Mouse (Mus musculus) embryonic facial prominence, embryonic 15.5 days (tissue): ENCODE measurements at regions not wholly inside any gene's neighbourhood (a gene's known extent, or its start where the extent isn't known, plus 50 kb on each side); places are given as distances from the start of the nearest gene placed in this dataset.
A peak's percentile ranks its signal among the peaks of the same experiment; 100 is the strongest.

Experiments used
- ATAC-seq: fragments of 200-750 bp; cut with Nextera tagmentation; 2 replicates; pipeline ENCODE4 v1.8.0; 2017; ENCODE audit warnings: low read depth, moderate TSS enrichment; ENCODE audit not compliant: insufficient number of reproducible peaks, low FRiP score, low TSS enrichment
- H3K27ac ChIP-seq: fragments of 300-500 bp; sonication (generic); replicated peaks from 2 replicates; pipeline ENCODE4 v1.5.1; 2015; ENCODE audit warnings: mild to moderate bottlenecking, inconsistent platforms
- H3K27me3 ChIP-seq: fragments of 300-500 bp; sonication (generic); 2 replicates; pipeline ENCODE4 v1.6.1; 2015; ENCODE audit warnings: inconsistent platforms
- H3K36me3 ChIP-seq: fragments of 300-500 bp; sonication (generic); 2 replicates; pipeline ENCODE4 v1.6.1; 2015; ENCODE audit warnings: mild to moderate bottlenecking, inconsistent platforms
- H3K4me1 ChIP-seq: fragments of 300-500 bp; sonication (generic); 2 replicates; pipeline ENCODE4 v1.6.1; 2015; ENCODE audit warnings: inconsistent platforms
- H3K4me2 ChIP-seq: fragments of 300-500 bp; sonication (generic); replicated peaks from 2 replicates; pipeline ENCODE4 v1.6.1; 2015; ENCODE audit warnings: mild to moderate bottlenecking, inconsistent platforms
- H3K4me3 ChIP-seq: fragments of 300-500 bp; sonication (generic); replicated peaks from 2 replicates; pipeline ENCODE4 v1.5.1; 2015; ENCODE audit warnings: mild to moderate bottlenecking, inconsistent platforms
- H3K9ac ChIP-seq: fragments of 300-500 bp; sonication (generic); 2 replicates; pipeline ENCODE4 v1.6.1; 2015; ENCODE audit warnings: inconsistent platforms
- H3K9me3 ChIP-seq: fragments of 300-500 bp; sonication (generic); replicated peaks from 2 replicates; pipeline ENCODE4 v1.6.1; 2016; ENCODE audit warnings: inconsistent platforms
- WGBS: fragments of 180-500 bp; shearing (Covaris S2); methylation state at CpG from one replicate; pipeline ENCODE4 v1.1.7; 2015; 5-methylcytosine and 5-hydroxymethylcytosine counted together

DNA sequence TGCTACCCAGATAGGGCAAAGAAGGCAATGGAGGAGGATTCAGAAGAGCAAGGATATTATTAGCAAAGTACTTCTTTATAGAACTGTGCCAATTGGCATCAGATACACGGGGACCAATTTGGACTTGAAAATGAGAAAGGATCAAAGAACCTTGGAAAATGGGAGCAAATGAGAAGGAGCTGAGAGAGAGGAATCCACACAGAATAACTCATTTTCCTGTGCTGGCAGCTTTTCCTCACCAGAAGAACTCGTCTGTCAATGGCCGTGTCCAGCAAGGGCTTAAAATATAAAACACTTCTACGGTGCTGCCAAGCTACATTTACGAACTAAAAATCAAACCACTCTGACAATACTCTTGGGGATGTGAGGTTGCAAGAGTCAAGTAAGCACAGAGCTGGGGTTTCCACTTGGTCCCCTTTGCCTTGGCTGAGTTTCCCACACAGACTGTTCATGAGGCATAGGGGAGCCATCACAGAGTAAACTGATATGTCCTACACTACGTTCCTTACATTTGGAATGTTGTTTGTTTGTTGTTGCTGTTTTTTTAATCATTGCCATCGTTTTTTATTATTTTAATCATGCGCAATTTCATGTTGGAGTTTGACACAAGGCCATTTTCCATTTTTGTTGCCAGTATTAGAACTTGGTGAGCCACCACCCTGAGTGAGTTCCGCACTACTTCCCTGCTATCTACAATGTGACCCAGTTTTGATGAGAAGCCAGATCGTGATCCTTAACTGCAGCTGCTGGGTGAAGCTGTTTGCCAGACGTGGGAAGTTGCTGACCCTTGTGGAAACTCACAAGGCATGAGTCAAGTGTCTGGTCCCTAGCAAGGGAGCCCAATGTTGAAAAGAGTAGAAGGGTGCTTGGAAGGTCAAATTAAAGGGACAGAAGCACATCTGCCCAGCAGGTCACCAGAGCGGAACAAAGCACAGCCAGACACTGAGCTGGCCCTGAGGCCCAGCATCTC, 95.5 kb upstream of the Ddit4l start:
- 48% methylated on average over 12 of the region's 12 CpGs for WGBS
- ATAC-seq = peak; percentile 61; the same call in 1 of the 2 replicates

DNA sequence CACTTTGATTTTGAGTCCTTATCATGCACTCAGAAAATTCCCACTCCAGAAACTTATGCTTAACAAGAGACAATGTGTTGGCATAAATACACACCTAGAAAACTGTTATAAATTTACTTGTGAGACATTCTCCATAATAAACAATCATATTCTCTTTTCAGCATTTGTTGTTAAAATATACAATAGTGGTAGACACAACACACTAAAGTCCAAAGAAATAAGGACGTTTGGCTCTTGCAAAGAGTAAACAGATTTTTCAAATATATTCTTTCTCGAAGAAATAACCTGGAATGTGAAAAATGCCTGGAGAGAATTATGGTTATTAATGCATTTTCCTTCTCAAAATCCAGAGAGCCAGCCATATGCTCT, 91.8 kb upstream of the Ddit4l start:
- H3K4me1 ChIP-seq = peaks cover 23% of the 10 kb centered on the region
- no peaks in the 10 kb centered on the region for H3K9me3 ChIP-seq
- no peaks in the 10 kb centered on the region for H3K36me3 ChIP-seq
- no peak for ATAC-seq
- peak overlapping the region; percentile 63 for H3K27ac ChIP-seq
- no peak overlapping the region for H3K9ac ChIP-seq
- H3K27me3 ChIP-seq = no peaks in the 10 kb centered on the region
- no peak overlapping the region for H3K4me3 ChIP-seq
- H3K4me2 ChIP-seq = no peak overlapping the region
- WGBS = 17% methylated on average over 2 of the region's 2 CpGs

More for the DNA sequence above, 95.5 kb upstream of the Ddit4l start:
- peaks cover 19% of the 10 kb centered on the region for H3K4me1 ChIP-seq
- no peaks in the 10 kb centered on the region for H3K36me3 ChIP-seq
- H3K9ac ChIP-seq = no peak overlapping the region
- H3K27me3 ChIP-seq = no peaks in the 10 kb centered on the region
- H3K4me3 ChIP-seq = no peak overlapping the region
- no peak overlapping the region for H3K4me2 ChIP-seq
- no peak overlapping the region; the same call in 1 of the 2 replicates for H3K27ac ChIP-seq
- H3K9me3 ChIP-seq = no peaks in the 10 kb centered on the region

DNA sequence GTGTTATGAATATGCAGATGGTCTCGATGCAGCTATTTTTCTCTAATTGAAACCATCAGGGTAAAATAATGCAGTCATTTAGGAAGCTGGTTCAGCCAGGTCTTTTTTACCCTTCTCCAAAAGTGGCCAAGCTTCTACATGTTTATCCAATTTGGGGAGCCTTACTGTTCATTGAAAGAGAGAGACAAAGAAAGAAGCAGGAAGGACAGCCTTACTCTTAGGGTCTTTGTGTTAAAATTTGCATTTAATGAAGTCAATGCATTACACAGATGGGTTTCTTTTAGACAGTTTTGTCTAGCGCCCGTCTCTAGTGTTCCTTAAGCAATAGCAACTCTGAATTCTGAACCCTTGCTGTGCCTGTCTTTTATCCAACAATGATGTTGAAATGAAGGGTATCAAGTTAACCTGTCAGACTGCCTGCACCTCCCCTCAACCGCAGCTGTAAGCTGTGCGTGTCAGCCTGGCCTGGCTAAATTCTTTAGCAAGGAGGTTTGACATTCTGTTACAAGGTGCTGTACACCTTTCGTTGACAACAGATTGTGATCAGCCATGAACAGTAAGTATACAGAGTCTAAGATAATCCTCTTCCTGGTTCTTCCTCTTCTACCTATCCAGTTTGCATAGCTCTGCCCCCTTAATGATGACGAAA, 91.3 kb upstream of the Ddit4l start:
- Histone ChIP-seq H3K27me3 (no peaks in the 10 kb centered on the region), H3K4me2 (0 out of 2 replicates have a peak overlapping the region, but pooled peaks have one; percentile 13), H3K36me3 (no peaks in the 10 kb centered on the region), H3K4me3 (no peak overlapping the region), H3K27ac (peak overlapping the region; percentile 84), H3K9me3 (no peaks in the 10 kb centered on the region), H3K9ac (no peak overlapping the region), H3K4me1 (peaks cover 18% of the 10 kb centered on the region)
- ATAC-seq = peak; percentile 88
- 15% methylated on average over 7 of the region's 7 CpGs for WGBS

DNA sequence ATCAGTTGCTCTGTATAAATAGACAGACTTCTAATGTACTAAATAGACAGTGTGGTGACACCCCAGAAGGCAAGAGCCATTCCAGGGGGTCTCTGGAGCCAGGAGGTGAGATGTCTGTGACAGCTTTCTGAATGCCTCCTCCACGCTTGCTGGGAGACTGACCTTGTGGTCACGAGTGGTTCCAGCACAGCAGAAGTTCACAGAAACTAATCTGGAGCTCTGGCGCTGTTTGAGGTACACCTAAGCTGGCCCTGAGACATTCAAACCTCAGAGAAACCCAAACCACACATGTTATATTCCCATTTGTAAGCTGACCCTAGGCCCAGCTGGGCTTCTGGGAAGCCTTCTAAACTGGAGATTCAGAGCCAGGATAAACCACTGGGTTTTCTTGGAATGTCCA, 79.7 kb upstream of the Ddit4l start:
- no peak for ATAC-seq
- no peak overlapping the region for H3K9ac ChIP-seq
- H3K27ac ChIP-seq = no peak overlapping the region

DNA sequence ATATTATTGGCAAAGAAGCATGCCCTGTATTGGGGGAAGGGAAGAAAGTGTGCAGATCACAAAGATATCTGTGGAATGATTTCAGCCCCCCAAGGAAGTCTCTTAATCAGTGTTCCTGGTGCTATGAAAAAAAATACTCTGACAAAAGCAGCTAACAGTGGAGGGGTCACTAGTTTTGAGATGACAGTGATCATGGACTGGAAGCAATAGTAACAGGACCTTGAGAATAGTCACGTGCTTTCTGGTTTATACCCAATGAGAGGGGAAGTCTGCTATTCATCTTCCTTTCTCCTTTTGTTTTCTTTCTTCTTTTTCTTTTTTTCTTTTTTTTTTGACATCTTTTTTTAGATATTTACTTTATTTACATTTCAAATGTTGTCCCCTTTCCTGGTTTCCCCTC, 79.1 kb upstream of the Ddit4l start:
- H3K27me3 ChIP-seq = no peaks in the 10 kb centered on the region
- no peaks in the 10 kb centered on the region for H3K36me3 ChIP-seq
- H3K4me2 ChIP-seq = no peak overlapping the region
- no peak overlapping the region for H3K27ac ChIP-seq
- no peak overlapping the region for H3K4me3 ChIP-seq
- WGBS = 62% methylated on average over 1 of the region's 1 CpGs
- ATAC-seq = no peak
- no peaks in the 10 kb centered on the region for H3K9me3 ChIP-seq
- H3K4me1 ChIP-seq = peaks cover 1% of the 10 kb centered on the region; the same call in 1 of the 2 replicates
- H3K9ac ChIP-seq = no peak overlapping the region

More for the DNA sequence above, 79.7 kb upstream of the Ddit4l start:
- Histone ChIP-seq H3K36me3 (no peaks in the 10 kb centered on the region), H3K9me3 (no peaks in the 10 kb centered on the region), H3K4me1 (no peaks in the 10 kb centered on the region), H3K4me3 (no peak overlapping the region), H3K4me2 (no peak overlapping the region), H3K27me3 (no peaks in the 10 kb centered on the region)
- WGBS = 62% methylated on average over 3 of the region's 3 CpGs

DNA sequence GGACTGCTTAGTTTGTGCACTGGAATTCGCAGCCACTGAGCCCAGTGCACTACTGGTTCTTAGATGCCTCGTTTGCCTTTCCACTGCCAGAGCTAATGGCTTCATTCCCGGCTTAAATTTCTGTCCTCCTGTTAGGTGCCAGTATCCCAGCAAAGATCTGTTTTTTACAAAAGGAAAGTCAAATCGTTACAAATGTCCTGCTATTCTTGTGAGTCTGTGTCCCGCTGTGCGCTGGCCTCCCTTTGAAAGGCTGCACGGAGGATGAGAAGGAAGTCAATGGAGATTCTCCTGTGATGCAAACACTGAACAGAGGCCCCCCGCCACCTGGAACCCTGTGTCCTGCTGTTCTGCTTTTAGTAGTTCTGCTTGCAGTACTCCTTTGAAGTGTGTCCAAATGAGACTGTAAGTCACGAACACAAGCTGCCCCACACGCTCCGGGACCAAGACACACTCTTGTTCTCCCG, 74.0 kb upstream of the Ddit4l start:
- Histone ChIP-seq H3K4me3 (peak overlapping the region; percentile 13; the same call in 1 of the 2 replicates), H3K36me3 (no peaks in the 10 kb centered on the region), H3K27me3 (no peaks in the 10 kb centered on the region), H3K9ac (no peak overlapping the region), H3K4me1 (peaks cover 13% of the 10 kb centered on the region), H3K9me3 (no peaks in the 10 kb centered on the region), H3K4me2 (peak overlapping the region; percentile 37), H3K27ac (peak overlapping the region; percentile 79)
- ATAC-seq = 0 out of 2 replicates have a peak, but pooled peaks have one; percentile 19
- WGBS = 7% methylated on average over 12 of the region's 12 CpGs

DNA sequence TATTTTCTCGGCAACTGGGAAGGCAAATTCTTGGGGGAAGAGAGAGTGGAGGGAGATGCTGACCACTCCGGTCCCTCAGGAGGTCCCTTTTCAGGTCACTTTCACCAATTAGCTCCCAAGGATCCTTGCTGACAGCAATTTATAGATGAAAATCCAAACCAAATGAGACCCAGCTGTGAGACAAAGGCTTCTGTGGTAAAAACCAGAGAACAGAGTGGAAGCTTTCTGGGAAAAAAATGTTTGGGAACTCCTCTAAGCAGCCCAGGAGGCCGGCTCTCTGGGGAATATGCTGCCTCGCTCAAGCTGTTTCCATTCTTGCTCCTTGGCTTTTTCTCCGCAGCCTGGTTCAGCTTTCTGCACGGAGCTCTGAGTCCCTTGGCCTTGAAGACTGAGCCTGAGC, 73.5 kb upstream of the Ddit4l start:
- H3K4me2 ChIP-seq = peak overlapping the region; percentile 37
- H3K9ac ChIP-seq = no peak overlapping the region
- ATAC-seq = peak; percentile 75
- no peaks in the 10 kb centered on the region for H3K9me3 ChIP-seq
- H3K4me1 ChIP-seq = peaks cover 13% of the 10 kb centered on the region
- 6% methylated on average over 6 of the region's 6 CpGs for WGBS
- peak overlapping the region; percentile 13; the same call in 1 of the 2 replicates for H3K4me3 ChIP-seq
- no peaks in the 10 kb centered on the region for H3K36me3 ChIP-seq
- H3K27me3 ChIP-seq = no peaks in the 10 kb centered on the region
- H3K27ac ChIP-seq = peak overlapping the region; percentile 79

DNA sequence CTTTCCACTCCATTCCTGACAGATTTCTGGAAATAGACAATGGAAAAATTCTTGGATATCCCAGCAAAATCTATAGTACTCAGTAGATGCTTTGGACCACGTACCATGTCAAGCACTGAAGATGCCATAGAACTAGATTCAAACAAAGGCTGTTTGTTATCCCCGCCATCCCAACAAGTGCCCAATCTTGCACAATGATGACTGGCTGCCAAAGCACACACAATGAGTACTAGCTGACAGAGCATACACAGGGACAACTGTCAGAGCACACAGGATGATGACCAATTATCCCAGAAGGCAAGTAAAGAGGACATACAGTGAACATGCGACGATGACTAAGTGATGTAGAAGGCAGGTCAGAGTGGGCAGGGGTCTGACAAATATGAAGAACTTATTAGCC, 70.7 kb upstream of the Ddit4l start:
- H3K4me1 ChIP-seq = peaks cover 13% of the 10 kb centered on the region
- H3K27me3 ChIP-seq = no peaks in the 10 kb centered on the region
- no peak overlapping the region for H3K9ac ChIP-seq
- no peaks in the 10 kb centered on the region for H3K36me3 ChIP-seq
- H3K4me3 ChIP-seq = no peak overlapping the region
- 84% methylated on average over 4 of the region's 4 CpGs for whole genome bisulfite sequencing
- ATAC-seq = no peak
- H3K27ac ChIP-seq = no peak overlapping the region
- no peaks in the 10 kb centered on the region for H3K9me3 ChIP-seq
- H3K4me2 ChIP-seq = no peak overlapping the region

DNA sequence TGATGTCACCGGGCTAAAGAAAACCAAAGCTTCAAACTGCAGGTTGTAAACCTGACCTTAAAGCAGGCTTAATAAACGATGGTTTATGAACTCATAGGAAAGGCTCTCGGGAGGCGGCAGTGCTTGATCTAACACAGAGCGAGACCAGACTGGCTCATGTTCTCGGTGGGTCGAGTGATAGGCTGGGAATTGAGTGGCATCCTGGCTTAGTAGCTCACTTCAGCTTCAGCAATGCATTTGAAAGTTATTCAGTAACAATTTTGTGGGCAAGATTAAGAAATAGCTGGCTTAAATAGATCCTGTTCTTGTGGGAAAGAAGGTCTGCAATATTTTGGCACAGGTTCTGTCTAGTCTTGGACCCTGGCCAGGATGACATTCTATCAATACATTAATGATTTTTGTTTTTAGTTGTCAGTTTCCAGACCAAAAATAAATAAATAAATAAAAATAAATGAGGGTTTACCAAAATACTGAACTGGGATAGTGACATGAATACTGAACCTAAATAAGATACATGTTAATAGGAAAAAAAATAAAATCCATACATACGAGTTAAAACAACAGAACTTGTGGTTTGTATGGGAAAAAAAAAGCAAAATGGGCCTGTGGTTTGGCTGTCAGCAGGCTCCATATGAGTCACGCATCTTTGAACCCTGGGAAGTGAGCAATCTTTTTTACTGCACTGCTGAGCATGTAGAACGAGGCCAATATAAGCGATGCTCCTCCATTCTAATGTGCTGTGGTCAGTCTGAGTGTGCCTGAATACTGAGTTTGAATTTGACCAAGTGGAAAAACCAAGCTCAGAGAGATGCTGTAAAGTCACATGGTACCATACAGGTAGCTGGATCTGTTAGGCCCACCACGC, 68.7 kb upstream of the Ddit4l start:
- ATAC-seq = peak; percentile 60; the same call in 1 of the 2 replicates

DNA sequence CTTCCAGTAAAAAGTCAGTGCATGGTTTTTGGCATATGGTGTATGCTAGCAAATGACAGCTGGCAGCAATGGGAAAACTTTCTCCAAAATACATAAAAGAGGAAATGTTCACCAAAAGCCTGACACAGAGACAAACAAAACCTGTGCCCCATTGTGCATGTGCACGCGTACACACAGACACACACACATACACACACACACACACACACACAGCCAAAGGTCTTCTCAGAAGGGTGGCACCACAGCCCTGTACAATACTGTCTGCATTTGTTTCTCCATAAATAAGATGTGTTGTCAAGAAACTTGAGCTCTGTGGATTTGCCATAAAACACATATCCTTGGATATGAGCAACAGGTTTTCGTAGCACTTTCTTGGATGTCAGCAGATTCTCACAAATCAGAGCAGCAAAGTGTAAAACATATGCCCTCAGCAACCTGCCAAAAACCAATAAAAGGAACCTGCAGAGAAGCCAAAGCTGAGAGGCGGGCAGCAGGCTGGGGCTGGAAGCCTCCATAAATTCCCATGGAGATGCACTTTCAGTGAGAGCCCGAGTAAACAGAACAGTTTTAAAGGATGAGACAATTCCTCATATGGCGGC, 60.5 kb upstream of the Ddit4l start:
- Histone ChIP-seq H3K9ac (no peak overlapping the region), H3K4me2 (no peak overlapping the region), H3K4me1 (peaks cover 16% of the 10 kb centered on the region), H3K36me3 (no peaks in the 10 kb centered on the region), H3K27me3 (no peaks in the 10 kb centered on the region), H3K4me3 (no peak overlapping the region), H3K27ac (peak overlapping the region; percentile 69), H3K9me3 (no peaks in the 10 kb centered on the region)
- peak; percentile 63; the same call in 1 of the 2 replicates for ATAC-seq
- 42% methylated on average over 6 of the region's 6 CpGs for WGBS

More for the DNA sequence above, 68.7 kb upstream of the Ddit4l start:
- H3K9ac ChIP-seq = no peak overlapping the region
- 0 out of 2 replicates have a peak overlapping the region, but pooled peaks have one; percentile 22 for H3K27ac ChIP-seq
- H3K9me3 ChIP-seq = no peaks in the 10 kb centered on the region
- WGBS = 40% methylated on average over 12 of the region's 12 CpGs
- no peak overlapping the region for H3K4me2 ChIP-seq
- H3K4me1 ChIP-seq = peaks cover 8% of the 10 kb centered on the region
- no peak overlapping the region for H3K4me3 ChIP-seq
- no peaks in the 10 kb centered on the region for H3K27me3 ChIP-seq
- no peaks in the 10 kb centered on the region for H3K36me3 ChIP-seq
